Mouse (Mus musculus) MEL (cell line): ENCODE results near the gene Rbfox3. TPM values are rescaled to one million over a fixed set of nuclear protein-coding genes. Genes with fewer than 3 reads are reported as not detected.

ENCODE experiments used
- DNase-seq: peaks from one replicate; pipeline ENCODE4 v3.0.0; 2011; ENCODE audit warnings: low read depth, low spot score
- H3K27ac ChIP-seq: 2 replicates; pipeline ENCODE4 v1.5.1; 2012; ENCODE audit warnings: low read depth, mild to moderate bottlenecking, control low read depth, low read length, moderate library complexity; ENCODE audit not compliant: control insufficient read depth
- H3K27me3 ChIP-seq, 2 experiments: fragments of 150-350 bp in 1 of 2; sonication (generic) in 1 of 2; 2 replicates each; pipeline ENCODE4 v1.6.1; 2012; ENCODE audit warnings: low read length in 2 of 2, mild to moderate bottlenecking in 2 of 2, improper control_type of control experiment in 1 of 2, moderate library complexity in 1 of 2; ENCODE audit not compliant: insufficient read depth in 2 of 2, control insufficient read depth in 1 of 2
- H3K36me3 ChIP-seq, 2 experiments: 2 replicates each; pipeline ENCODE4 v1.6.1; 2012 to 2014; ENCODE audit warnings: low read length in 2 of 2, improper control_type of control experiment in 1 of 2, inconsistent platforms in 1 of 2, mild to moderate bottlenecking in 1 of 2; ENCODE audit not compliant: insufficient read depth in 2 of 2, control insufficient read depth in 1 of 2
- H3K4me1 ChIP-seq, 2 experiments: fragments of 150-350 bp in 1 of 2; sonication (generic) in 1 of 2; 2 replicates each; pipeline ENCODE4 v1.6.1; 2012; ENCODE audit warnings: low read length in 2 of 2, improper control_type of control experiment in 1 of 2, mild to moderate bottlenecking in 1 of 2; ENCODE audit not compliant: insufficient read depth in 2 of 2, control insufficient read depth in 1 of 2
- H3K4me3 ChIP-seq, 2 experiments: fragments of 150-350 bp in 1 of 2; sonication (generic) in 1 of 2; 2 replicates each; pipeline ENCODE4 v1.5.1; 2012; ENCODE audit warnings: low read depth in 2 of 2, low read length in 2 of 2, mild to moderate bottlenecking in 2 of 2, moderate library complexity in 2 of 2, control low read depth in 1 of 2, improper control_type of control experiment in 1 of 2; ENCODE audit not compliant: control insufficient read depth in 1 of 2, insufficient read depth in 1 of 2
- H3K79me2 ChIP-seq: 2 replicates; pipeline ENCODE4 v1.6.1; 2012; ENCODE audit warnings: mild to moderate bottlenecking, low read length, moderate library complexity; ENCODE audit not compliant: control insufficient read depth, poor library complexity, insufficient read depth
- H3K9ac ChIP-seq: 2 replicates; pipeline ENCODE4 v1.6.1; 2012; ENCODE audit warnings: low read depth, mild to moderate bottlenecking, control low read depth, low read length, moderate library complexity; ENCODE audit not compliant: control insufficient read depth, poor library complexity, severe bottlenecking
- H3K9me3 ChIP-seq: fragments of 150-350 bp; sonication (generic); replicated peaks from 2 replicates; pipeline ENCODE4 v1.6.1; 2012; ENCODE audit warnings: mild to moderate bottlenecking, low read length, improper control_type of control experiment, moderate library complexity; ENCODE audit not compliant: insufficient read depth
- BHLHE40 ChIP-seq: IDR thresholded peaks from 2 replicates; pipeline ENCODE4 v1.6.1; 2012; ENCODE audit warnings: low read depth, mild to moderate bottlenecking, inconsistent platforms, low read length, improper control_type of control experiment, borderline replicate concordance
- CHD2 ChIP-seq: IDR thresholded peaks from 2 replicates; pipeline ENCODE4 v1.6.1; 2011; ENCODE audit warnings: low read length, improper control_type of control experiment
- CTCF ChIP-seq, 3 experiments: IDR thresholded peaks in 2 of 3; conservative IDR thresholded peaks in 1 of 3; 2 replicates each; pipeline ENCODE4 v1.5.1; 2011 to 2012; ENCODE audit warnings: low read length in 3 of 3, low read depth in 2 of 3, mild to moderate bottlenecking in 2 of 3, improper control_type of control experiment in 1 of 3, inconsistent platforms in 1 of 3, mixed read lengths in 1 of 3, moderate library complexity in 1 of 3; ENCODE audit not compliant: control insufficient read depth in 1 of 3, insufficient read depth in 1 of 3, poor library complexity in 1 of 3, severe bottlenecking in 1 of 3
- ELF1 ChIP-seq: IDR thresholded peaks from 2 replicates; pipeline ENCODE4 v1.6.1; 2014; ENCODE audit warnings: low read depth, mild to moderate bottlenecking, inconsistent platforms, low read length, improper control_type of control experiment, moderate library complexity
- ETS1 ChIP-seq: IDR thresholded peaks from 2 replicates; pipeline ENCODE4 v1.6.1; 2012; ENCODE audit warnings: low read depth, mild to moderate bottlenecking, inconsistent platforms, low read length, improper control_type of control experiment, moderate library complexity
- GABPA ChIP-seq: IDR thresholded peaks from 2 replicates; pipeline ENCODE4 v1.6.1; 2012; ENCODE audit warnings: low read depth, mild to moderate bottlenecking, inconsistent platforms, low read length, improper control_type of control experiment, moderate library complexity
- HCFC1 ChIP-seq: IDR thresholded peaks from 2 replicates; pipeline ENCODE4 v1.6.1; 2012; ENCODE audit warnings: low read depth, mild to moderate bottlenecking, inconsistent platforms, low read length, improper control_type of control experiment, moderate library complexity
- JUND ChIP-seq: IDR thresholded peaks from 2 replicates; pipeline ENCODE4 v1.6.1; 2011; ENCODE audit warnings: low read depth, mild to moderate bottlenecking, improper control_type of control experiment, low read length
- KAT2A ChIP-seq: conservative IDR thresholded peaks from 2 replicates; pipeline ENCODE4 v1.6.1; 2012; ENCODE audit warnings: low read depth, low read length, improper control_type of control experiment, inconsistent platforms
- MAZ ChIP-seq: IDR thresholded peaks from 2 replicates; pipeline ENCODE4 v1.6.1; 2012; ENCODE audit warnings: low read depth, mild to moderate bottlenecking, inconsistent platforms, low read length, improper control_type of control experiment
- MXI1 ChIP-seq: IDR thresholded peaks from 2 replicates; pipeline ENCODE4 v1.6.1; 2011; ENCODE audit warnings: mild to moderate bottlenecking, low read depth, low read length, improper control_type of control experiment
- MYC ChIP-seq: IDR thresholded peaks from 2 replicates; pipeline ENCODE4 v1.6.1; 2011; ENCODE audit warnings: low read depth, mild to moderate bottlenecking, low read length, improper control_type of control experiment, moderate library complexity
- POLR2A ChIP-seq, 2 experiments: IDR thresholded peaks; 2 replicates each; pipeline ENCODE4 v1.6.1; 2011 to 2012; ENCODE audit warnings: low read length in 2 of 2, mild to moderate bottlenecking in 2 of 2, control low read depth in 1 of 2, improper control_type of control experiment in 1 of 2, low read depth in 1 of 2, moderate library complexity in 1 of 2; ENCODE audit not compliant: control insufficient read depth in 1 of 2, insufficient read depth in 1 of 2, poor library complexity in 1 of 2
- RCOR1 ChIP-seq: IDR thresholded peaks from 2 replicates; pipeline ENCODE4 v1.6.1; 2012; ENCODE audit warnings: low read depth, mild to moderate bottlenecking, inconsistent platforms, low read length, improper control_type of control experiment
- TAL1 ChIP-seq: IDR thresholded peaks from 2 replicates; pipeline ENCODE4 v1.6.1; 2012; ENCODE audit warnings: mild to moderate bottlenecking, inconsistent platforms, low read length, moderate library complexity, mixed read lengths
- TBP ChIP-seq: IDR thresholded peaks from 2 replicates; pipeline ENCODE4 v1.8.0; 2011; ENCODE audit warnings: low read depth, low read length, improper control_type of control experiment
- USF1 ChIP-seq: IDR thresholded peaks from 2 replicates; pipeline ENCODE4 v1.6.1; 2014; ENCODE audit warnings: low read depth, mild to moderate bottlenecking, inconsistent platforms, low read length, improper control_type of control experiment, moderate library complexity
- USF2 ChIP-seq, 2 experiments: IDR thresholded peaks; 2 replicates each; pipeline ENCODE4 v1.6.1; 2011 to 2012; ENCODE audit warnings: improper control_type of control experiment in 2 of 2, low read length in 2 of 2, borderline replicate concordance in 1 of 2, inconsistent platforms in 1 of 2, low read depth in 1 of 2, mild to moderate bottlenecking in 1 of 2; ENCODE audit not compliant: insufficient read depth in 1 of 2
- ZKSCAN1 ChIP-seq: IDR thresholded peaks from 2 replicates; pipeline ENCODE4 v1.6.1; 2012; ENCODE audit warnings: low read depth, mild to moderate bottlenecking, inconsistent platforms, low read length, improper control_type of control experiment, moderate library complexity
- polyA plus RNA-seq, 2 experiments: library from polyadenylated mRNA; stranded (reverse) in 1 of 2; unstranded in 1 of 2; fragments of >175 nt in 1 of 2; fragments of >200 nt in 1 of 2; gene quantifications; 2 replicates each; pipeline versions ENCODE4 v1.2.1 to v1.2.4; 2012; ENCODE audit warnings: low replicate concordance in 2 of 2, low read depth in 1 of 2; ENCODE audit not compliant: insufficient read length in 2 of 2, insufficient read depth in 1 of 2, missing spikeins in 1 of 2
- total RNA-seq: library from RNA; depleted of rRNA; stranded (reverse); fragments of 300-350 nt; gene quantifications from 2 replicates; pipeline ENCODE4 v1.2.3, GENCODE M21; 2012

Rbfox3 gene
- total and polyA plus RNA-seq, 3 experiments = not detected

GRCm38 (mm10) chr11:118883143-118883542 lies 28.3 kb downstream of the Rbfox3 start:
- no peaks in the 10 kb centered on the region for H3K79me2 ChIP-seq
- H3K4me3 ChIP-seq = no peak overlapping the region
- no peak for DNase-seq
- H3K9me3 ChIP-seq = no peaks in the 10 kb centered on the region
- TF ChIP-seq ZKSCAN1 (no peak), CHD2 (no peak), POLR2A (IDR thresholded peaks at IDR 0.05; ENCODE audit: control insufficient read depth in 1 of 2, insufficient read depth in 1 of 2, low read depth in 1 of 2, low read length in 2 of 2, poor library complexity in 1 of 2) (no peak), BHLHE40 (no peak), USF2 (IDR thresholded peaks at IDR 0.05; ENCODE audit: borderline replicate concordance in 1 of 2, insufficient read depth in 1 of 2, low read depth in 1 of 2, low read length in 2 of 2) (no peak), USF1 (no peak), ETS1 (no peak)
- H3K27ac ChIP-seq = no peak overlapping the region
- no peaks in the 10 kb centered on the region for H3K4me1 ChIP-seq
- H3K36me3 ChIP-seq = no peaks in the 10 kb centered on the region
- no peaks in the 10 kb centered on the region for H3K27me3 ChIP-seq
- H3K9ac ChIP-seq = no peak overlapping the region

- Histone ChIP-seq H3K79me2 (no peaks in the 10 kb centered on the region), H3K9me3 (no peaks in the 10 kb centered on the region), H3K4me1 (no peaks in the 10 kb centered on the region), H3K27me3 (no peaks in the 10 kb centered on the region), H3K36me3 (no peaks in the 10 kb centered on the region), H3K4me3 (no peak overlapping the region), H3K9ac (no peak overlapping the region), H3K27ac (no peak overlapping the region)
- no peak for DNase-seq
- TF ChIP-seq KAT2A (no peak), TAL1 (no peak), JUND (no peak), CHD2 (no peak), USF1 (no peak), TBP (no peak), RCOR1 (no peak)
- TF ChIP-seq, all 39 proteins: peak for 0
Observed at GRCm38 (mm10) chr11:118881786-118882495, 29.5 kb downstream of the Rbfox3 start.

DNA sequence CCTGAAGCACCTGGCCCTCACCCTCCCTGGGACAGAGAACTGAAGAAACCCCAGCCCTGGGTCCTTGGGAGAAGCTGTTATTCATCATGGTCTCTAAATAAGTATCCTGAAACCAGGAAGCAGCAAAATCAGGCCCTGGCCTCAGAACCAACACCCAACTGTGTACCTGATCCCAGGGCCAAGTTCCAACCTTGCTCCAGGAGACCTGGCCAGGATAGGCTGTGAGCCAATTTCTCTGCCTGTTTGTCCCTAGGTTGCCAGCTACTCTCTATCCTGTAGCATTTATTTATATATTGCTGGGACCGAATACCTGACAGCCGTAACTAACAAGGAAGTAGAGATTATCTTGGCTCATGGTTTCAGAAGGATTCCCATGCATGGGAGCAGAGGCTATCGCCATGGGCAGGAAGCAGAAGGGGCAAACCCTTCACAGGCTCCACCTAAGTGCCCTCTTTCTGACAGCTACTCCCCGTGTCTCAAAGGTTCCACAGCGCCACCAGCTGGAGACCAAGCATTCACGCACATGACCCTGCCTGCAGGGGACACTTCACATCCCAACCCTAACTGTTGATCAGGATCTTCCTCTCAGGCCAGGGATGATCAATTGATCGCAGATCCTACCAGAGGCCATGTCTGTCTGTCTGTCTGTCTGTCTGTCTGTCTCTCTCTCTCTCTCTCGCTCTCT lies 31.8 kb downstream of the Rbfox3 start:
- no peak overlapping the region for H3K9ac ChIP-seq
- H3K79me2 ChIP-seq = no peaks in the 10 kb centered on the region
- DNase-seq = no peak
- H3K27ac ChIP-seq = no peak overlapping the region
- H3K9me3 ChIP-seq = no peaks in the 10 kb centered on the region; the same call in 1 of the 2 replicates
- TF ChIP-seq MYC (no peak), ELF1 (no peak), MAZ (no peak), CTCF (IDR thresholded peaks at IDR 0.05 in 2 of 3, conservative IDR thresholded peaks at IDR 0.05 in 1 of 3; ENCODE audit: control insufficient read depth in 1 of 3, insufficient read depth in 1 of 3, low read depth in 2 of 3, low read length in 3 of 3, poor library complexity in 1 of 3, severe bottlenecking in 1 of 3) (no peak), GABPA (no peak), HCFC1 (no peak), MXI1 (no peak)
- no peak overlapping the region for H3K4me3 ChIP-seq
- H3K36me3 ChIP-seq = no peaks in the 10 kb centered on the region
- H3K27me3 ChIP-seq = no peaks in the 10 kb centered on the region
- no peaks in the 10 kb centered on the region for H3K4me1 ChIP-seq
